Mouse (Mus musculus): ENCODE data around the gene Krtdap. TPM values are rescaled to one million over a fixed set of nuclear protein-coding genes. Genes with fewer than 3 reads are reported as not detected.

The Krtdap gene
- polyA plus RNA-seq, 1 experiment from 2014 or later = not detected

DNA sequence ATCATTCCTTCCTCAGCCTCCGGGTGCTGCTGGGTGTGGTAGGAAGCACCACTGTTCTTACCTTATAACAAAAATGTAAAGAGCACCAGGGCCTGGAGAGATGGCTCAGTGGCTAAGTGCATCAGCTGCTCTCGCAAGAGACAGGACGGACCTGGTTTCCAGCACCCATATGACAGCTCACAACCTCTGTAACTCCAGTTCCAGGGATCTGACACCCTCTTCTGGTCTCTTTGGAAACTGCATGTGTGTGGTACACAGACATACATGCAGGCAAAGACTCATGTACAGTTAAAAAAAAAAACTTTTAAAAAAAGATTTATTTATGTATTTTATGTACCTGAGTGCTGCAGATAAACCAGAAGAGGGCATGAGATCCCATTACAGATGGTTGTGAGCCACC is 15.6 kb downstream of the Krtdap start:
- no peak overlapping the region for H3K4me2 ChIP-seq (ENCODE audit: low read length)
- no peak overlapping the region for H3K4me3 ChIP-seq (replicated peaks; ENCODE audit: low read length)
- no peak for ATAC-seq
- H3K27ac ChIP-seq (ENCODE audit: low read length) = no peak overlapping the region
- no peak overlapping the region for H3K9ac ChIP-seq (replicated peaks; ENCODE audit: low read depth, low read length)
- no peaks in the 10 kb centered on the region for H3K27me3 ChIP-seq (replicated peaks; ENCODE audit: control insufficient read depth, insufficient read depth, low read length)
- H3K9me3 ChIP-seq (ENCODE audit: control insufficient read depth, low read length) = peaks cover 9% of the 10 kb centered on the region
- 96% methylated on average over 3 of the region's 3 CpGs for WGBS
- no peaks in the 10 kb centered on the region for H3K36me3 ChIP-seq (ENCODE audit: control insufficient read depth, insufficient read depth)
- no peaks in the 10 kb centered on the region for H3K4me1 ChIP-seq (replicated peaks; ENCODE audit: control insufficient read depth, insufficient read depth, low read length)

DNA sequence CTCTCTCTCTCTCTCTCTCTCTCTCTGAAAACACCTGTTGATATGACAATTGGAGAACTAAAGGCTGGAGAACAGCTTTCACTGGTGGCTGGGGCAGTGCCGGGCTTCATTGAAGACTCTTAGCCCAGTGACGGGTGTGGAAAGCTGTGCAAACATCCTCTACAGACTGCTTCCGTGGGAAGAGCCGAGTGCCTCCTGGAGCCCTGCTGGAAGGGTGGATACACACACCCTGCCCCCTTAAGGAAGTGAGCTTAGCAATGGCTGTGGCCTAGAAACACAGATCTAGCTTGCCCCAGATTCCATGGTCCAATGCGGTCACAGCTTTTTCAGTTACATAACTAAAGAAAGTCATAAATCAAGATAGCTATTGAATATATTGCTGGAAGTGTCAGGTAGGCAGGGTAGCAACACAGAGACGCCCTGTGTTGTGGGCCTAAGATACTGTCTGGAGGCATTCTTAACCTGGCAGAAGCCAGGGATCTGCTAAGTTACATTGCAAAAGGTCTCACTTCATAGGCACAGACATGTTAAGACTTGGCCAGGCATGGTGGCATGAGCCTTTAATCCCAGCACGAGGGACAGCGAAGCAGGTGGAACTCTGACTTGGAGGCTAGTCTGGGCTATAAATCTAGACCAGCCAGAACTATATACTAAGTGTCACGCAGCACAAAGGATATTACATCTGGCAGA is 16.5 kb downstream of the Krtdap start:
- Histone ChIP-seq H3K36me3 (ENCODE audit: control insufficient read depth, insufficient read depth) (no peaks in the 10 kb centered on the region), H3K27ac (ENCODE audit: low read length) (no peak overlapping the region), H3K4me2 (ENCODE audit: low read length) (no peak overlapping the region), H3K9me3 (ENCODE audit: control insufficient read depth, low read length) (peaks cover 9% of the 10 kb centered on the region), H3K9ac (replicated peaks; ENCODE audit: low read depth, low read length) (no peak overlapping the region), H3K27me3 (replicated peaks; ENCODE audit: control insufficient read depth, insufficient read depth, low read length) (no peaks in the 10 kb centered on the region), H3K4me1 (replicated peaks; ENCODE audit: control insufficient read depth, insufficient read depth, low read length) (no peaks in the 10 kb centered on the region), H3K4me3 (replicated peaks; ENCODE audit: low read length) (no peak overlapping the region)
- 88% methylated on average over 9 of the region's 9 CpGs for WGBS
- ATAC-seq = no peak

DNA sequence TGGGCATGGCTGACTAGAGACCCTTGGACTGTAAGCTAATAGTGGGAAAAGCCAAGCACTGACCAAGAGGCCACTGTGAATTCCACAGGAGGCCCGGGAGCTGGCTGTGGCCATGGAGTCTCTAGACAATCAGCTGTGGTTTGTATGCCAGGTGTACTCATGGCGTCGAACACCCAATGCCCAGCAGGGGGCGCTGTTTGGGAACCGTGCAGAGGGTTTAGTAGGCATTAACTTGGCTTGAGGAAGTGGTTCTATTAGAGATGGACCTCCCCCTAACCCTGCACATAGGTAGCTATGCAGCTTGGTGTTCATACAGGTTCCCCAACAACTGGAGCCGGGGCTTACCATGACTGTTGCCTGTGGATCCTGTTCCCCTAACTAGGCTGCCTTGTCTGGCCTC is 18.2 kb downstream of the Krtdap start:
- WGBS = 48% methylated on average over 6 of the region's 6 CpGs
- Histone ChIP-seq H3K4me3 (replicated peaks; ENCODE audit: low read length) (no peak overlapping the region), H3K4me2 (ENCODE audit: low read length) (no peak overlapping the region), H3K36me3 (ENCODE audit: control insufficient read depth, insufficient read depth) (no peaks in the 10 kb centered on the region), H3K27ac (ENCODE audit: low read length) (no peak overlapping the region), H3K4me1 (replicated peaks; ENCODE audit: control insufficient read depth, insufficient read depth, low read length) (no peaks in the 10 kb centered on the region), H3K27me3 (replicated peaks; ENCODE audit: control insufficient read depth, insufficient read depth, low read length) (no peaks in the 10 kb centered on the region), H3K9me3 (ENCODE audit: control insufficient read depth, low read length) (no peaks in the 10 kb centered on the region; the same call in 1 of the 2 replicates), H3K9ac (replicated peaks; ENCODE audit: low read depth, low read length) (no peak overlapping the region)
- no peak for ATAC-seq

DNA sequence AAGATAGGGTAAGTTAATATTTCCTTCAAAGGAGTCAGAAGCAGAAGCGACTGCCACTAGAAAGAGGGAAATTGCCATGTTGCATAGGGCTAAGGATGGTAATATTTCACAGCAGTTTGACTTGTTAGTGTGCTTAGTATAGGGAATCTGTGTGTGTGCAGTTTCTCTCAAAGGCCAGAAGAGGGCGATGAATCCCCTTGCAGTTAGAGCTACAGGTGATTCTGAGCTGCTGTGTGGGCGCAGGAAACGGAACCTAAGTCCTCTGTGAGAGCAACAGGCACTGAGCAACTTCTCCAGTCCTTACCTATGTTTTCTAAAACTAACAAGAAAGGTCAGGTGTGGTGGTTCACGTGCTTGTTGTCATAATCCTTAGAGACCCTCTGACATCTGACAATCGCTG is 22.6 kb downstream of the Krtdap start:
- H3K36me3 ChIP-seq (ENCODE audit: control insufficient read depth, insufficient read depth) = no peaks in the 10 kb centered on the region
- no peak for ATAC-seq
- H3K4me3 ChIP-seq (replicated peaks; ENCODE audit: low read length) = no peak overlapping the region
- no peaks in the 10 kb centered on the region for H3K9me3 ChIP-seq (ENCODE audit: control insufficient read depth, low read length)
- H3K27me3 ChIP-seq (replicated peaks; ENCODE audit: control insufficient read depth, insufficient read depth, low read length) = no peaks in the 10 kb centered on the region
- no peak overlapping the region for H3K4me2 ChIP-seq (ENCODE audit: low read length)
- H3K9ac ChIP-seq (replicated peaks; ENCODE audit: low read depth, low read length) = no peak overlapping the region
- no peak overlapping the region for H3K27ac ChIP-seq (ENCODE audit: low read length)
- H3K4me1 ChIP-seq (replicated peaks; ENCODE audit: control insufficient read depth, insufficient read depth, low read length) = no peaks in the 10 kb centered on the region
- 58% methylated on average over 6 of the region's 6 CpGs for WGBS

DNA sequence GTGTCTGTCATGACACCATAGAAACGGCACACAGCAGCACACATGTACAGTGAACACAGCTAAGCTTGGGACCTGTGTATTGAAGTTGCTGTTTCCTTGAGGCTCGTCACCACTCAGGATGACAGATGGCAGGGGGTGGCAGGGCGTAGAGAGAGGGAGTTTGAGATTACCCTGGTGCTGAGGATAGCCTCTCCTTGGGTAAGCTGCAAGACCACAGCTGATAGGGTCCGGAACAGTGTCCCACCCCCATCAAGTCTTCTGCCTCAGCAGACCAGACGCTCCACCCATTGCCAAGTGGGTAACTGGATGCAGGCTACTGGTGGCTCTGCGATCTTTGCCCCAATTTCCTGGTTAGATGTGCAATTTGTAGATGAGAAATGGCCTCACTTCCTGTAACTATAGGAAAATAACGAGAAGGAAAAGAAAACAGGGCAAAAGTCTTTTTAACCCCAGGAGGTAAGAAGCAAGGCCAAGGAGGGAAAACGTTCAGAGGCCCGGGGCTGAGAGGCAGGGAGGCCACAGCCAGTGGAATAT is 24.1 kb downstream of the Krtdap start:
- no peaks in the 10 kb centered on the region for H3K9me3 ChIP-seq (ENCODE audit: control insufficient read depth, low read length)
- H3K4me2 ChIP-seq (ENCODE audit: low read length) = no peak overlapping the region
- H3K27ac ChIP-seq (ENCODE audit: low read length) = no peak overlapping the region
- WGBS = 75% methylated on average over 9 of the region's 9 CpGs
- H3K27me3 ChIP-seq (replicated peaks; ENCODE audit: control insufficient read depth, insufficient read depth, low read length) = no peaks in the 10 kb centered on the region
- H3K4me3 ChIP-seq (replicated peaks; ENCODE audit: low read length) = no peak overlapping the region
- ATAC-seq = no peak
- no peaks in the 10 kb centered on the region for H3K4me1 ChIP-seq (replicated peaks; ENCODE audit: control insufficient read depth, insufficient read depth, low read length)
- no peak overlapping the region for H3K9ac ChIP-seq (replicated peaks; ENCODE audit: low read depth, low read length)
- H3K36me3 ChIP-seq (ENCODE audit: control insufficient read depth, insufficient read depth) = no peaks in the 10 kb centered on the region

DNA sequence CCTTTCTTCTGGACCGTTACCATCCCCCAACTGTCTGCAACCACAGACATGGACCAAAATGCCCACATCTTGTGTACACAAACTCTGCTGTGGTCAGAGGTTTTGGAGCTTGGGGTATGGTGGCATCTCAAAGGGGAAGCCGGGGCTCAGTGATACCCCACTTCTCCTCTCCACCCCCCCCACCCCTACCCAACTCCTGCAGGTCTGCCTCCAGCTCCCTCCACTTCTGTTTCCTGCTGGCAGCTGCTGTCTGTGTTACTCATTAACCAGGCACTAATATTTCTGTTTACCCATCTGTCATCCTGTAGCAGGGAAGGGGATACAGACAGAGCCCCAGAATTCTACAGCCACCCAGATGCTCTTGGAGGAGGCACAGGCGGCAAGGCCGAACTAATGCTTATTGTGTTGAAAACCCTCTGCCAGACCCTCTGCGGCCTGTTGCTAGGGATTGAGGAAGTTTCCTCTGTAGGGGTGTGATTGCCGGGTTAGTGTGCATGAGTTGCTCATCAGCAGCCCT is 24.7 kb downstream of the Krtdap start:
- H3K27me3 ChIP-seq (replicated peaks; ENCODE audit: control insufficient read depth, insufficient read depth, low read length) = no peaks in the 10 kb centered on the region
- no peaks in the 10 kb centered on the region for H3K9me3 ChIP-seq (ENCODE audit: control insufficient read depth, low read length)
- no peak overlapping the region for H3K9ac ChIP-seq (replicated peaks; ENCODE audit: low read depth, low read length)
- H3K4me1 ChIP-seq (replicated peaks; ENCODE audit: control insufficient read depth, insufficient read depth, low read length) = no peaks in the 10 kb centered on the region
- H3K27ac ChIP-seq (ENCODE audit: low read length) = no peak overlapping the region
- H3K4me2 ChIP-seq (ENCODE audit: low read length) = no peak overlapping the region
- H3K4me3 ChIP-seq (replicated peaks; ENCODE audit: low read length) = no peak overlapping the region
- no peak for ATAC-seq
- H3K36me3 ChIP-seq (ENCODE audit: control insufficient read depth, insufficient read depth) = no peaks in the 10 kb centered on the region
- 61% methylated on average over 6 of the region's 6 CpGs for WGBS

DNA sequence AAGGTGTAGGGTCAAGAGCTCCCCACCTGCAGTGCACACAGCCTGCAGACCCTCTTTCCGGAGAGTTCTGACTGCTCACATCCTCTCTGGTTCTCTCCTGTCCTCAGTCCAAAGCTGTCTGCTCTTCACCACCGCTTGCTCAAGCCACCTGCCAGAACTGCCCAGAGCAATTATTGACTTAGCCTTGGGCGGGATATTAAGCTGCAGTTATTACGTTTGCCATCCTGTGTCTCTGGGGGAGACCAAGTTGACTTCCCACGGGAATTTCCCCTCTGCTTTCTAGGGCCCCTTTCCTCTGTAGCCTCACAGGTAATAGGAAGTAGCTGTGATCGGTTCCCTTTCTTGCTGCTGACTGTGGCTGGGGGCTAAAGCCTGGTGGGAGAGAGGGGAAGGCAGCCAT is 32.4 kb downstream of the Krtdap start:
- Histone ChIP-seq H3K27ac (ENCODE audit: low read length) (no peak overlapping the region), H3K4me2 (ENCODE audit: low read length) (no peak overlapping the region), H3K9me3 (ENCODE audit: control insufficient read depth, low read length) (no peaks in the 10 kb centered on the region), H3K9ac (replicated peaks; ENCODE audit: low read depth, low read length) (no peak overlapping the region), H3K4me1 (replicated peaks; ENCODE audit: control insufficient read depth, insufficient read depth, low read length) (no peaks in the 10 kb centered on the region), H3K36me3 (ENCODE audit: control insufficient read depth, insufficient read depth) (no peaks in the 10 kb centered on the region), H3K27me3 (replicated peaks; ENCODE audit: control insufficient read depth, insufficient read depth, low read length) (no peaks in the 10 kb centered on the region), H3K4me3 (replicated peaks; ENCODE audit: low read length) (no peak overlapping the region)
- WGBS = 68% methylated on average over 5 of the region's 6 CpGs
- no peak for ATAC-seq

DNA sequence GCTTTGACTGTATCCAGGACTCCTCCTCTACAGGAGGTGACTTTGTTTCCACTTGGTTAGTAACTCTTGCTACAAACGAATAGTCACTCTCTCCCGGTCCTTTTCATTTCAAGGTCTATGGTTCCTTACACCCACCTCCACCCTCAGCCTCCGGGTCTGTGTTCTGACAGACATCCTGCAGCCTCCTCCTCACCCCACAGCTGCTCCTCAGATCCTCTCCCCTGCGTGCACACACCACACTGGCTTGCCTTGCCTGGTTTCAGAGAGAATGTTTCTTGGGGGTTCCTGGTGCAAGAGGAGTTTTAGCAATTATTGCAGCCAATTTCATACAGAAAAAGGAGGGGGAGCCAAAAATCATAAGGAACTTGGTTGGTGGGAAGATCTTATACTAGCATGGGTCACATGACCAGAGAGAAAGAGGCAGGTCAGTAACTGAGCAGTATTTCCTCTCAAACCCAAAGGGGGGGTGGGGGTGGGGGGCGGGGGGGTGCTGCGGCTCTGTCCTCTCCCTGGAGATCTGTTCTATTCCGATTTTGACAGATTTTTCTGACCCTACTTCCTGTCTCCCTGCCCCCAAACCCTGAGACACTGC is 33.3 kb downstream of the Krtdap start:
- 70% methylated on average over 7 of the region's 7 CpGs for WGBS
- Histone ChIP-seq H3K4me2 (ENCODE audit: low read length) (no peak overlapping the region), H3K9me3 (ENCODE audit: control insufficient read depth, low read length) (no peaks in the 10 kb centered on the region), H3K4me1 (replicated peaks; ENCODE audit: control insufficient read depth, insufficient read depth, low read length) (no peaks in the 10 kb centered on the region), H3K4me3 (replicated peaks; ENCODE audit: low read length) (no peak overlapping the region), H3K27ac (ENCODE audit: low read length) (no peak overlapping the region), H3K36me3 (ENCODE audit: control insufficient read depth, insufficient read depth) (no peaks in the 10 kb centered on the region), H3K9ac (replicated peaks; ENCODE audit: low read depth, low read length) (no peak overlapping the region), H3K27me3 (replicated peaks; ENCODE audit: control insufficient read depth, insufficient read depth, low read length) (no peaks in the 10 kb centered on the region)
- no peak for ATAC-seq

DNA sequence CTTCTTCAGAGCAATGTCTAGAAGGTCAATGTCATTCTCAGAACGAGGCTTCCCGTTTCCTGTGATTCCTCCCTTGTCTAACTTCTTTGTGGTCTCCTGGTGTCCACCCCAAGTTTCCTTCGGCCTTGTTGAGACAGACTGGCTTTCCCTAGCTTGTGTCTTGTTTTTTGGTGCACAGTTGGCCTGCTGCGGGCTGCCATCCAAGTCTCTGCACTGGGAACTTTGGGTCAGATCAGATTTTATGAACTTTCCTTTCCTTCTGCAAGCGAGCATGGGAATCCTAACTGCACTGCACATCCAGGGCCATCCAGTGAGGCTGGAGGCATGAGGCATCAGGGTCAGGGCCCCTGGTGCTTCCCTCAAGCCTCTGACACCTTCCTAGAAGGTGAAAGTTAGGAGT is 33.8 kb downstream of the Krtdap start:
- no peaks in the 10 kb centered on the region for H3K4me1 ChIP-seq (replicated peaks; ENCODE audit: control insufficient read depth, insufficient read depth, low read length)
- no peaks in the 10 kb centered on the region for H3K36me3 ChIP-seq (ENCODE audit: control insufficient read depth, insufficient read depth)
- no peak for ATAC-seq
- H3K27me3 ChIP-seq (replicated peaks; ENCODE audit: control insufficient read depth, insufficient read depth, low read length) = no peaks in the 10 kb centered on the region
- H3K9ac ChIP-seq (replicated peaks; ENCODE audit: low read depth, low read length) = no peak overlapping the region
- no peaks in the 10 kb centered on the region for H3K9me3 ChIP-seq (ENCODE audit: control insufficient read depth, low read length)
- H3K4me2 ChIP-seq (ENCODE audit: low read length) = no peak overlapping the region
- no peak overlapping the region for H3K27ac ChIP-seq (ENCODE audit: low read length)
- 70% methylated on average over 5 of the region's 5 CpGs for WGBS
- no peak overlapping the region for H3K4me3 ChIP-seq (replicated peaks; ENCODE audit: low read length)
